Mouse (Mus musculus) CH12.LX (cell line): Measurements from ENCODE around the gene 2410015M20Rik. TPM values are rescaled to one million over a fixed set of nuclear protein-coding genes. Genes with fewer than 3 reads are reported as not detected.

Experiments
- DNase-seq: peaks from one replicate; pipeline ENCODE4 v3.0.0-alpha.2; 2013; ENCODE audit errors: extremely low read depth
- H3K27ac ChIP-seq: 2 replicates; pipeline ENCODE4 v1.5.1; 2012; ENCODE audit warnings: low read depth, mild to moderate bottlenecking, control low read depth, moderate library complexity; ENCODE audit not compliant: insufficient read depth
- H3K27me3 ChIP-seq: replicated peaks from 2 replicates; pipeline ENCODE3; 2012; ENCODE audit warnings: inconsistent platforms
- H3K36me3 ChIP-seq, 2 experiments: replicated peaks in 1 of 2; 2 replicates each; pipeline versions ENCODE3 to v1.6.1; 2012; ENCODE audit warnings: inconsistent platforms in 1 of 2, low read length in 1 of 2, mild to moderate bottlenecking in 1 of 2, mixed read lengths in 1 of 2, moderate library complexity in 1 of 2; ENCODE audit not compliant: control insufficient read depth in 1 of 2, insufficient read depth in 1 of 2
- H3K4me1 ChIP-seq, 2 experiments: 2 replicates each; pipeline ENCODE4 v1.6.1; 2012; ENCODE audit warnings: inconsistent platforms in 1 of 2, moderate library complexity in 1 of 2; ENCODE audit not compliant: insufficient read depth in 2 of 2, control insufficient read depth in 1 of 2
- H3K4me2 ChIP-seq: 2 replicates; pipeline ENCODE4 v1.6.1; 2012; ENCODE audit warnings: low read depth, mild to moderate bottlenecking, control low read depth; ENCODE audit not compliant: poor library complexity, insufficient read depth, severe bottlenecking
- H3K4me3 ChIP-seq, 3 experiments: fragments of 150-350 bp in 1 of 3; sonication (generic) in 1 of 3; replicated peaks in 1 of 3; 2 replicates each; pipeline versions ENCODE3 to v1.5.1; 2011 to 2012; ENCODE audit warnings: low read depth in 2 of 3, low read length in 2 of 3, mild to moderate bottlenecking in 2 of 3, moderate library complexity in 2 of 3, control low read depth in 1 of 3, improper control_type of control experiment in 1 of 3, inconsistent platforms in 1 of 3, mixed read lengths in 1 of 3; ENCODE audit not compliant: poor library complexity in 1 of 3
- H3K79me2 ChIP-seq: replicated peaks from 2 replicates; pipeline ENCODE4 v1.6.1; 2012; ENCODE audit warnings: mild to moderate bottlenecking, moderate library complexity; ENCODE audit not compliant: control insufficient read depth, poor library complexity, insufficient read depth, severe bottlenecking; ENCODE audit errors: extremely low read depth
- H3K9ac ChIP-seq: 2 replicates; pipeline ENCODE4 v1.6.1; 2012; ENCODE audit warnings: low read depth, mild to moderate bottlenecking, control low read depth, moderate library complexity; ENCODE audit not compliant: insufficient read depth
- H3K9me3 ChIP-seq: replicated peaks from 2 replicates; pipeline ENCODE3; 2012; ENCODE audit warnings: low read length, inconsistent platforms, mixed read lengths
- BHLHE40 ChIP-seq: IDR thresholded peaks from 2 replicates; pipeline ENCODE4 v1.6.1; 2011; ENCODE audit warnings: mild to moderate bottlenecking, low read depth, low read length, improper control_type of control experiment
- CHD1 ChIP-seq: IDR thresholded peaks from 2 replicates; pipeline ENCODE4 v1.6.1; 2012; ENCODE audit warnings: low read depth, low read length, improper control_type of control experiment, inconsistent platforms
- CHD2 ChIP-seq: IDR thresholded peaks from 2 replicates; pipeline ENCODE4 v1.6.1; 2011; ENCODE audit warnings: low read length, improper control_type of control experiment
- EP300 ChIP-seq: IDR thresholded peaks from 2 replicates; pipeline ENCODE4 v1.6.1; 2011; ENCODE audit warnings: low read length, improper control_type of control experiment
- GABPA ChIP-seq: IDR thresholded peaks from 2 replicates; pipeline ENCODE4 v1.6.1; 2012; ENCODE audit warnings: low read depth, low read length, improper control_type of control experiment, inconsistent platforms; ENCODE audit not compliant: insufficient replicate concordance
- HCFC1 ChIP-seq: IDR thresholded peaks from 2 replicates; pipeline ENCODE4 v1.6.1; 2012; ENCODE audit warnings: low read depth, mild to moderate bottlenecking, inconsistent platforms, low read length, improper control_type of control experiment
- JUN ChIP-seq: IDR thresholded peaks from 2 replicates; pipeline ENCODE4 v1.6.1; 2011; ENCODE audit warnings: low read depth, mild to moderate bottlenecking, low read length, improper control_type of control experiment, moderate library complexity; ENCODE audit not compliant: insufficient read depth
- MAZ ChIP-seq: IDR thresholded peaks from 2 replicates; pipeline ENCODE4 v1.6.1; 2012; ENCODE audit warnings: low read depth, mild to moderate bottlenecking, inconsistent platforms, low read length, improper control_type of control experiment, moderate library complexity
- MEF2A ChIP-seq: IDR thresholded peaks from 2 replicates; pipeline ENCODE4 v1.6.1; 2014; ENCODE audit warnings: low read depth, mild to moderate bottlenecking, inconsistent platforms, low read length, improper control_type of control experiment, borderline replicate concordance
- MXI1 ChIP-seq: IDR thresholded peaks from 2 replicates; pipeline ENCODE4 v1.6.1; 2011; ENCODE audit warnings: mild to moderate bottlenecking, low read depth, low read length, improper control_type of control experiment
- NELFE ChIP-seq: IDR thresholded peaks from 2 replicates; pipeline ENCODE4 v1.6.1; 2011; ENCODE audit warnings: low read depth, low read length, improper control_type of control experiment
- POLR2AphosphoS2 ChIP-seq: IDR thresholded peaks from 2 replicates; pipeline ENCODE4 v1.6.1; 2011; ENCODE audit warnings: low read depth, low read length, improper control_type of control experiment
- RAD21 ChIP-seq: IDR thresholded peaks from 2 replicates; pipeline ENCODE4 v1.6.1; 2011; ENCODE audit warnings: low read depth, mild to moderate bottlenecking, low read length, improper control_type of control experiment, moderate library complexity
- SIN3A ChIP-seq: IDR thresholded peaks from 2 replicates; pipeline ENCODE4 v1.6.1; 2012; ENCODE audit warnings: low read length, improper control_type of control experiment, inconsistent platforms
- SMC3 ChIP-seq: IDR thresholded peaks from 2 replicates; pipeline ENCODE4 v1.6.1; 2011; ENCODE audit warnings: low read depth, low read length, improper control_type of control experiment
- USF1 ChIP-seq: IDR thresholded peaks from 2 replicates; pipeline ENCODE4 v1.6.1; 2014; ENCODE audit warnings: low read depth, mild to moderate bottlenecking, inconsistent platforms, low read length, improper control_type of control experiment
- USF2 ChIP-seq: conservative IDR thresholded peaks from 2 replicates; pipeline ENCODE4 v1.6.1; 2011; ENCODE audit warnings: low read depth, low read length, improper control_type of control experiment
- ZMIZ1 ChIP-seq: IDR thresholded peaks from 2 replicates; pipeline ENCODE4 v1.6.1; 2012; ENCODE audit warnings: low read depth, mild to moderate bottlenecking, inconsistent platforms, low read length, improper control_type of control experiment
- dilution Hi-C: fragments of 300-500 bp; cut with MboI; formaldehyde crosslinking; loops from 2 replicates; pipeline ENCODE4 v1.14.3; 2020; ENCODE audit warnings: low sequenced_read_pairs; ENCODE audit not compliant: extremely low pct_unique_long_range_greater_than_20kb, extremely low pct_ligation_motif_present
- in situ Hi-C: fragments of 300-500 bp; cut with MboI; formaldehyde crosslinking; loops from 3 replicates; pipeline ENCODE4 v1.14.3; 2019; ENCODE audit warnings: low sequenced_read_pairs, low pct_ligation_motif_present, low pct_unique_long_range_greater_than_20kb, mixed read lengths
- polyA plus RNA-seq: library from polyadenylated mRNA; unstranded; fragments of >175 nt; gene quantifications from 2 replicates; pipeline ENCODE4 v1.2.1, GENCODE M21; 2012; ENCODE audit warnings: low read depth; ENCODE audit not compliant: insufficient read length
- total RNA-seq, 2 experiments: library from RNA; depleted of rRNA; stranded (reverse); fragments of 300-350 nt in 1 of 2; fragments of >200 nt in 1 of 2; gene quantifications; 2 replicates each; pipeline ENCODE4 v1.2.3; 2012 to 2014

The 2410015M20Rik gene
- total and polyA plus RNA-seq, 3 experiments, result 154 to 272 (median 202) TPM

GRCm38 (mm10) chr17:56561866-56562265 is 47.7 kb downstream of the 2410015M20Rik start:
- no peaks in the 10 kb centered on the region for H3K9me3 ChIP-seq
- dilution Hi-C loops, result no loop called here

DNA sequence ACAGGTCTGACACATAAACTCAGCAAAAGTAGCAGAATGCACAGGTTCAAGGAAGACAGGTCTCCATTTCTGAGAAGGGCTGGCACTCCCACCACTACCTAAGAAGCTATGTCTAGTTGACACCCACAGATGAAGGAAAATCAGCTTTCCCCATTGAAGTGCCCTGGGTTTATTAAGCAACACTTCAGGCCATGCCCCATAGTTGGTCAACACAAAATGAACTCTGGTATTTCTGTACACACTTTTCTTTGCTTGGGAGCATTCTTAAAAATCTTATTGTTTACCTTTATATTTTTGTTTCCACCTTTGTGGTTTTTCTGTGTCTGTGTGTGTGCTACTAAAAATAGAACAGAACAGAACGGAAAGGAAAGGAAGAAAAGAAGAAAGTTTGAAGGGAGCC is 49.4 kb downstream of the 2410015M20Rik start:
- dilution Hi-C loops, result no loop called here
- H3K36me3 ChIP-seq, result peaks cover 43 to 65% of the 10 kb centered on the region in 2 experiments
- DNase-seq, result no peak

More at GRCm38 (mm10) chr17:56561866-56562265, 47.7 kb downstream of the 2410015M20Rik start:
- Histone ChIP-seq H3K27me3 (no peaks in the 10 kb centered on the region), H3K4me1 (no peaks in the 10 kb centered on the region), H3K27ac (no peak overlapping the region), H3K79me2 (no peaks in the 10 kb centered on the region), H3K9ac (no peak overlapping the region), H3K4me3 (no peak overlapping the region), H3K4me2 (no peak overlapping the region), H3K36me3 (peaks cover 60 to 81% of the 10 kb centered on the region in 2 experiments)
- in situ Hi-C loops, result no loop called here
- DNase-seq, result no peak
- TF ChIP-seq USF1, result no peak
- no peak for TF ChIP-seq CHD1
- no peak for TF ChIP-seq MXI1
- no peak for TF ChIP-seq RAD21
- no peak for TF ChIP-seq MAZ
- no peak for TF ChIP-seq EP300
- no peak for TF ChIP-seq CHD2
- TF ChIP-seq USF2, result no peak
- TF ChIP-seq SIN3A, result no peak
- no peak for TF ChIP-seq HCFC1
- no peak for TF ChIP-seq MEF2A
- TF ChIP-seq POLR2AphosphoS2, result no peak
- TF ChIP-seq BHLHE40, result no peak
- no peak for TF ChIP-seq SMC3
- no peak for TF ChIP-seq JUN

More for the DNA sequence above, 49.4 kb downstream of the 2410015M20Rik start:
- Histone ChIP-seq H3K4me1 (no peaks in the 10 kb centered on the region), H3K27me3 (no peaks in the 10 kb centered on the region), H3K4me2 (no peak overlapping the region), H3K79me2 (no peaks in the 10 kb centered on the region), H3K27ac (no peak overlapping the region), H3K9ac (no peak overlapping the region), H3K9me3 (no peaks in the 10 kb centered on the region), H3K4me3 (no peak overlapping the region)
- in situ Hi-C loops, result no loop called here
- TF ChIP-seq GABPA (no peak), NELFE (no peak), CHD1 (no peak), ZMIZ1 (no peak), JUN (no peak), EP300 (no peak), CHD2 (no peak)
